Mouse (Mus musculus) embryonic facial prominence, embryonic 13.5 days (tissue): ENCODE results near the gene Kctd21. TPM values are rescaled to one million over a fixed set of nuclear protein-coding genes. Genes with fewer than 3 reads are reported as not detected.

Source experiments
- ATAC-seq: fragments of 200-750 bp; cut with Nextera tagmentation; 2 replicates; pipeline ENCODE4 v1.8.0; 2017; ENCODE audit warnings: low read depth; ENCODE audit not compliant: insufficient number of reproducible peaks, insufficient read depth, low FRiP score, low TSS enrichment
- H3K27ac ChIP-seq: fragments of 300-500 bp; sonication (generic); 2 replicates; pipeline ENCODE4 v1.5.1; 2015; ENCODE audit warnings: moderate library complexity, mild to moderate bottlenecking, inconsistent platforms
- H3K27me3 ChIP-seq: fragments of 300-500 bp; sonication (generic); 2 replicates; pipeline ENCODE4 v1.6.1; 2015; ENCODE audit warnings: mild to moderate bottlenecking, inconsistent platforms
- H3K36me3 ChIP-seq: fragments of 300-500 bp; sonication (generic); 2 replicates; pipeline ENCODE4 v1.6.1; 2015; ENCODE audit warnings: mild to moderate bottlenecking, inconsistent platforms
- H3K4me1 ChIP-seq: fragments of 300-500 bp; sonication (generic); 2 replicates; pipeline ENCODE4 v1.6.1; 2015; ENCODE audit warnings: inconsistent platforms
- H3K4me2 ChIP-seq: fragments of 300-500 bp; sonication (generic); 2 replicates; pipeline ENCODE4 v1.6.1; 2015; ENCODE audit warnings: moderate library complexity, mild to moderate bottlenecking, inconsistent platforms
- H3K4me3 ChIP-seq: fragments of 300-500 bp; sonication (generic); 2 replicates; pipeline ENCODE4 v1.5.1; 2015; ENCODE audit warnings: mild to moderate bottlenecking, inconsistent platforms
- H3K9ac ChIP-seq: fragments of 300-500 bp; sonication (generic); 2 replicates; pipeline ENCODE4 v1.6.1; 2015; ENCODE audit warnings: mild to moderate bottlenecking, inconsistent platforms
- H3K9me3 ChIP-seq: fragments of 300-500 bp; sonication (generic); 2 replicates; pipeline ENCODE4 v1.6.1; 2016; ENCODE audit warnings: inconsistent platforms
- WGBS: fragments of 180-500 bp; shearing (Covaris S2); methylation state at CpG from one replicate; pipeline ENCODE4 v1.1.7; 2015; ENCODE audit warnings: mixed read lengths; 5-methylcytosine and 5-hydroxymethylcytosine counted together
- polyA plus RNA-seq: library from polyadenylated mRNA; unstranded; fragments of >200 nt; fragmentation: Nextera tagmentation; extraction: Ambion mirVana; gene quantifications from 2 replicates; pipeline ENCODE4 v1.2.1, GENCODE M21; 2015

Kctd21 gene
- polyA plus RNA-seq, 1 experiment from 2014 or later = 3.8 TPM

GRCm38 (mm10) chr7:97306813-97307212 is 25.3 kb upstream of the Kctd21 start:
- no peaks in the 10 kb centered on the region for H3K9me3 ChIP-seq
- no peaks in the 10 kb centered on the region for H3K4me1 ChIP-seq
- no peak overlapping the region for H3K4me2 ChIP-seq
- 95% methylated on average over 2 of the region's 2 CpGs for WGBS
- no peak overlapping the region for H3K9ac ChIP-seq
- H3K27me3 ChIP-seq = no peaks in the 10 kb centered on the region
- no peak overlapping the region for H3K4me3 ChIP-seq
- H3K27ac ChIP-seq = no peak overlapping the region
- ATAC-seq = no peak
- H3K36me3 ChIP-seq = peaks cover 89% of the 10 kb centered on the region

GRCm38 (mm10) chr7:97307546-97307945 is 24.6 kb upstream of the Kctd21 start:
- Histone ChIP-seq H3K9me3 (no peaks in the 10 kb centered on the region), H3K4me3 (no peak overlapping the region), H3K4me1 (no peaks in the 10 kb centered on the region), H3K36me3 (peaks cover 90% of the 10 kb centered on the region), H3K4me2 (no peak overlapping the region), H3K9ac (no peak overlapping the region), H3K27ac (no peak overlapping the region), H3K27me3 (no peaks in the 10 kb centered on the region)
- no peak for ATAC-seq
- WGBS = 73% methylated on average over 1 of the region's 1 CpGs

GRCm38 (mm10) chr7:97309461-97310340 is 22.4 kb upstream of the Kctd21 start:
- H3K4me1 ChIP-seq = no peaks in the 10 kb centered on the region
- no peak overlapping the region for H3K4me3 ChIP-seq
- ATAC-seq = no peak
- H3K9ac ChIP-seq = no peak overlapping the region
- no peaks in the 10 kb centered on the region for H3K9me3 ChIP-seq
- no peak overlapping the region for H3K4me2 ChIP-seq
- H3K27ac ChIP-seq = no peak overlapping the region
- 89% methylated on average over 4 of the region's 4 CpGs for WGBS
- H3K36me3 ChIP-seq = peaks cover 94% of the 10 kb centered on the region
- H3K27me3 ChIP-seq = no peaks in the 10 kb centered on the region

- H3K36me3 ChIP-seq = peaks cover 93% of the 10 kb centered on the region
- no peak for ATAC-seq
Observed at GRCm38 (mm10) chr7:97310341-97310635, 21.8 kb upstream of the Kctd21 start.

GRCm38 (mm10) chr7:97311620-97312019 is 20.5 kb upstream of the Kctd21 start:
- no peak overlapping the region for H3K9ac ChIP-seq
- no peaks in the 10 kb centered on the region for H3K27me3 ChIP-seq
- no peak overlapping the region for H3K27ac ChIP-seq
- no peaks in the 10 kb centered on the region for H3K9me3 ChIP-seq
- no peak overlapping the region for H3K4me3 ChIP-seq
- no peaks in the 10 kb centered on the region for H3K4me1 ChIP-seq
- H3K36me3 ChIP-seq = peaks cover 87% of the 10 kb centered on the region
- 87% methylated on average over 14 of the region's 14 CpGs for WGBS
- no peak for ATAC-seq
- no peak overlapping the region for H3K4me2 ChIP-seq

More at GRCm38 (mm10) chr7:97310341-97310635, 21.8 kb upstream of the Kctd21 start:
- Histone ChIP-seq H3K4me3 (no peak overlapping the region), H3K4me1 (no peaks in the 10 kb centered on the region), H3K4me2 (no peak overlapping the region), H3K27ac (no peak overlapping the region), H3K9me3 (no peaks in the 10 kb centered on the region), H3K27me3 (no peaks in the 10 kb centered on the region), H3K9ac (no peak overlapping the region)
- 91% methylated on average over 3 of the region's 3 CpGs for WGBS

GRCm38 (mm10) chr7:97312196-97312595 is 19.9 kb upstream of the Kctd21 start:
- Histone ChIP-seq H3K4me1 (no peaks in the 10 kb centered on the region), H3K27ac (no peak overlapping the region), H3K4me3 (no peak overlapping the region), H3K27me3 (no peaks in the 10 kb centered on the region), H3K9me3 (no peaks in the 10 kb centered on the region), H3K4me2 (no peak overlapping the region), H3K9ac (no peak overlapping the region), H3K36me3 (peaks cover 82% of the 10 kb centered on the region)
- WGBS = 79% methylated on average over 17 of the region's 17 CpGs
- no peak for ATAC-seq

GRCm38 (mm10) chr7:97312856-97313255 is 19.3 kb upstream of the Kctd21 start:
- Histone ChIP-seq H3K9me3 (no peaks in the 10 kb centered on the region), H3K4me2 (no peak overlapping the region), H3K9ac (no peak overlapping the region), H3K36me3 (peaks cover 76% of the 10 kb centered on the region), H3K27me3 (no peaks in the 10 kb centered on the region), H3K4me3 (no peak overlapping the region), H3K4me1 (no peaks in the 10 kb centered on the region), H3K27ac (no peak overlapping the region)
- no peak for ATAC-seq
- 82% methylated on average over 6 of the region's 6 CpGs for WGBS

- Histone ChIP-seq H3K9me3 (no peaks in the 10 kb centered on the region), H3K27me3 (no peaks in the 10 kb centered on the region), H3K4me3 (no peak overlapping the region), H3K27ac (no peak overlapping the region), H3K4me1 (no peaks in the 10 kb centered on the region), H3K4me2 (no peak overlapping the region), H3K36me3 (peaks cover 70% of the 10 kb centered on the region), H3K9ac (no peak overlapping the region)
- ATAC-seq = no peak
- 65% methylated on average over 7 of the region's 7 CpGs for WGBS
Observed at GRCm38 (mm10) chr7:97313364-97313995, 18.6 kb upstream of the Kctd21 start.

- Histone ChIP-seq H3K4me2 (no peak overlapping the region), H3K4me3 (no peak overlapping the region), H3K9ac (no peak overlapping the region), H3K27ac (no peak overlapping the region), H3K9me3 (no peaks in the 10 kb centered on the region), H3K4me1 (no peaks in the 10 kb centered on the region), H3K27me3 (no peaks in the 10 kb centered on the region), H3K36me3 (peaks cover 70% of the 10 kb centered on the region)
- ATAC-seq = no peak
- WGBS = 84% methylated on average over 5 of the region's 5 CpGs
Observed at GRCm38 (mm10) chr7:97314646-97315045, 17.5 kb upstream of the Kctd21 start.

GRCm38 (mm10) chr7:97315656-97316055 is 16.5 kb upstream of the Kctd21 start:
- no peaks in the 10 kb centered on the region for H3K4me1 ChIP-seq
- ATAC-seq = no peak
- H3K4me2 ChIP-seq = no peak overlapping the region
- H3K9me3 ChIP-seq = no peaks in the 10 kb centered on the region
- H3K27ac ChIP-seq = no peak overlapping the region
- H3K36me3 ChIP-seq = peaks cover 62% of the 10 kb centered on the region
- H3K27me3 ChIP-seq = no peaks in the 10 kb centered on the region
- H3K4me3 ChIP-seq = no peak overlapping the region
- 91% methylated on average over 6 of the region's 6 CpGs for WGBS
- no peak overlapping the region for H3K9ac ChIP-seq

GRCm38 (mm10) chr7:97317706-97318105 is 14.4 kb upstream of the Kctd21 start:
- Histone ChIP-seq H3K27me3 (no peaks in the 10 kb centered on the region), H3K9me3 (no peaks in the 10 kb centered on the region), H3K4me2 (no peak overlapping the region), H3K4me1 (no peaks in the 10 kb centered on the region), H3K4me3 (no peak overlapping the region), H3K36me3 (peaks cover 57% of the 10 kb centered on the region), H3K9ac (no peak overlapping the region), H3K27ac (no peak overlapping the region)
- WGBS = 84% methylated on average over 3 of the region's 3 CpGs
- ATAC-seq = no peak

GRCm38 (mm10) chr7:97324342-97324741 is 7.8 kb upstream of the Kctd21 start:
- H3K27me3 ChIP-seq = peaks cover 43% of the 10 kb centered on the region
- H3K4me1 ChIP-seq = peaks cover 14% of the 10 kb centered on the region
- no peak for ATAC-seq
- no peak overlapping the region for H3K9ac ChIP-seq
- no peak overlapping the region for H3K27ac ChIP-seq
- H3K9me3 ChIP-seq = no peaks in the 10 kb centered on the region
- H3K4me2 ChIP-seq = no peak overlapping the region
- WGBS = 89% methylated on average over 8 of the region's 8 CpGs
- peaks cover 19% of the 10 kb centered on the region; the same call in 1 of the 2 replicates for H3K36me3 ChIP-seq
- no peak overlapping the region for H3K4me3 ChIP-seq
